Mouse (Mus musculus): Measurements from ENCODE around the gene Zcchc2.

GRCm38 (mm10) chr1:106070814-106071213 is 80.6 kb downstream of the Zcchc2 start:
- no peak for TF ChIP-seq EP300 (IDR thresholded peaks at IDR 0.05; ENCODE audit: insufficient read depth, low read depth, low read length)
- TF ChIP-seq POLR2A (IDR thresholded peaks at IDR 0.05; ENCODE audit: insufficient read depth, low read depth, low read length) = no peak
- no peak for TF ChIP-seq CTCF (IDR thresholded peaks at IDR 0.05)

All from heart, adult 2 months (tissue).